ENCODE assay signal across 20 mouse cellular contexts in genomic region chr2:4566956-4567680, GRCm38 (mm10).
DNase-seq lines count a peak whose midpoint lies in the region; ATAC-seq and TF ChIP-seq lines count a peak whose summit lies in the region.
"Had no signal": no experiment of that assay in that cellular context is flagged by ENCODE, and none has a peak within 500 bp of the region (broad histone marks: within the 10 kb centered on the region; RNA-seq: fewer than 3 reads in every experiment).

No protein-coding gene starts in this region.

- H3K79me2 ChIP-seq in myocyte (ENCODE audit: control insufficient read depth, insufficient read depth): peaks cover 56% of the 10 kb centered on the region

- H3K27ac ChIP-seq in lung, embryonic 15.5 days: peak overlapping the region; percentile 90
- H3K27ac ChIP-seq in liver, embryonic 13.5 days: peak overlapping the region; percentile 53
- H3K27ac ChIP-seq: embryonic facial prominence, embryonic 13.5 days; forebrain, embryonic 10.5 days; hindbrain, embryonic 10.5 days; midbrain, embryonic 12.5 days had no signal

- no peak for TF ChIP-seq POLR2A in myocyte (IDR thresholded peaks at IDR 0.05; ENCODE audit: insufficient read length, low read depth)

- no peak overlapping the region for H3K9ac ChIP-seq in lung, embryonic 15.5 days
- peak overlapping the region; percentile 26; the same call in 1 of the 2 replicates for H3K9ac ChIP-seq in liver, embryonic 13.5 days
- H3K9ac ChIP-seq: embryonic facial prominence, embryonic 13.5 days; midbrain, embryonic 12.5 days had no signal

- no peak overlapping the region for H3K4me3 ChIP-seq in lung, embryonic 15.5 days
- no peak overlapping the region for H3K4me3 ChIP-seq in liver, embryonic 13.5 days (replicated peaks)
- no peak overlapping the region for H3K4me3 ChIP-seq in myocyte
- H3K4me3 ChIP-seq: embryonic facial prominence, embryonic 13.5 days; forebrain, embryonic 10.5 days; hindbrain, embryonic 10.5 days; midbrain, embryonic 12.5 days had no signal

- H3K27me3 ChIP-seq in lung, embryonic 15.5 days: no peaks in the 10 kb centered on the region
- H3K27me3 ChIP-seq in liver, embryonic 13.5 days: no peaks in the 10 kb centered on the region
- no peaks in the 10 kb centered on the region for H3K27me3 ChIP-seq in myocyte (ENCODE audit: control insufficient read depth, insufficient read depth, insufficient read length)
- H3K27me3 ChIP-seq: CH12.LX; embryonic facial prominence, embryonic 13.5 days; midbrain, embryonic 12.5 days had no signal

- ATAC-seq in lung, embryonic 15.5 days (ENCODE audit: borderline replicate concordance, extremely low read depth, low FRiP score, low TSS enrichment): no peak
- no peak for ATAC-seq in liver, embryonic 13.5 days (ENCODE audit: low read depth)

- H3K4me1 ChIP-seq in lung, embryonic 15.5 days: peaks cover 83% of the 10 kb centered on the region
- peaks cover 99% of the 10 kb centered on the region for H3K4me1 ChIP-seq in liver, embryonic 13.5 days (replicated peaks)

- WGBS in lung, embryonic 15.5 days: 89% methylated on average over 9 of the region's 9 CpGs
- WGBS in liver, embryonic 13.5 days (ENCODE audit: insufficient replicate concordance): 79% methylated on average over 9 of the region's 9 CpGs

- peaks cover 26% of the 10 kb centered on the region for H3K36me3 ChIP-seq in lung, embryonic 15.5 days
- peaks cover 99% of the 10 kb centered on the region for H3K36me3 ChIP-seq in liver, embryonic 13.5 days
- peaks cover 38% of the 10 kb centered on the region for H3K36me3 ChIP-seq in myocyte (ENCODE audit: control insufficient read depth, insufficient read depth)

- H3K4me2 ChIP-seq in lung, embryonic 15.5 days: peak overlapping the region; percentile 6; the same call in 1 of the 2 replicates
- H3K4me2 ChIP-seq in liver, embryonic 13.5 days: peak overlapping the region; percentile 3; the same call in 1 of the 2 replicates
- peak overlapping the region; percentile 39 for H3K4me2 ChIP-seq in myocyte (ENCODE audit: low read depth)
- H3K4me2 ChIP-seq: embryonic facial prominence, embryonic 13.5 days; midbrain, embryonic 12.5 days had no signal

- no peak overlapping the region for H3ac ChIP-seq in myocyte (ENCODE audit: control insufficient read depth, insufficient read length)

- no peaks in the 10 kb centered on the region for H3K9me3 ChIP-seq in lung, embryonic 15.5 days
- H3K9me3 ChIP-seq in liver, embryonic 13.5 days (replicated peaks): no peaks in the 10 kb centered on the region
- H3K9me3 ChIP-seq: embryonic facial prominence, embryonic 13.5 days; forebrain, embryonic 10.5 days; hindbrain, embryonic 10.5 days; midbrain, embryonic 12.5 days had no signal

- intact Hi-C loops in heart, postnatal 10 days (cut with DNase I): no loop called here

- DNase-seq in heart, adult 11 months: peak; percentile 90
- DNase-seq in heart, postnatal 10 days: no peak
- DNase-seq in lung, postnatal 4 days: no peak
- DNase-seq in liver, embryonic 13.5 days: no peak
- no peak for DNase-seq in cerebellum, adult 9-10 months
- no peak for DNase-seq in kidney, adult 11 months
- DNase-seq: adrenal gland, adult 2 months; cerebellum, adult 2 months; gastrocnemius, postnatal 36 days; kidney, adult 8-10 months; kidney, postnatal 4 days; lung, adult 18-20 months; thymus, adult 2 months had no signal

TF ChIP-seq in myocyte, 11 proteins besides CTCF, POLR2A, EP300 and RAD21:
- TF ChIP-seq SRF (IDR thresholded peaks at IDR 0.05; ENCODE audit: control insufficient read depth, insufficient read length, low read depth): no peak
- TF ChIP-seq MYOD1 (IDR thresholded peaks at IDR 0.05; ENCODE audit: control insufficient read depth in 1 of 3, insufficient read length in 2 of 3, low read depth in 2 of 3): no peak
- no peak for TF ChIP-seq USF1 (IDR thresholded peaks at IDR 0.05; ENCODE audit: low read depth)
- no peak for TF ChIP-seq TCF12 (IDR thresholded peaks at IDR 0.05; ENCODE audit: insufficient read depth, poor library complexity, severe bottlenecking)
- no peak for TF ChIP-seq CEBPB (IDR thresholded peaks at IDR 0.05; ENCODE audit: insufficient read depth, poor library complexity, severe bottlenecking)
- no peak for TF ChIP-seq REST (IDR thresholded peaks at IDR 0.05; ENCODE audit: insufficient read depth, insufficient read length)
- TF ChIP-seq E2F4 (IDR thresholded peaks at IDR 0.05; ENCODE audit: insufficient read depth): no peak
- TF ChIP-seq TCF3 (IDR thresholded peaks at IDR 0.05; ENCODE audit: insufficient read length, low read depth): no peak
- no peak for TF ChIP-seq MAX (IDR thresholded peaks at IDR 0.05; ENCODE audit: low read depth)
- no peak for TF ChIP-seq MYOG (IDR thresholded peaks at IDR 0.05; ENCODE audit: control insufficient read depth in 1 of 3, insufficient read depth in 1 of 3, insufficient read length in 2 of 3, low read depth in 2 of 3)
